Mouse (Mus musculus): ENCODE data around the gene Asb16.

GRCm38 (mm10) chr11:102314321-102314720 lies 45.8 kb downstream of the Asb16 start:
- no peak for TF ChIP-seq CTCF (IDR thresholded peaks at IDR 0.05; ENCODE audit: borderline replicate concordance, insufficient read depth, low read length)
- no peak for TF ChIP-seq POLR2A (IDR thresholded peaks at IDR 0.05; ENCODE audit: low read depth, low read length)
